Mouse (Mus musculus) cortical plate, adult 2 months (tissue): ENCODE data around the gene Olfr1124.

Experiments used
- CTCF ChIP-seq: fragments of 200-500 bp; IDR thresholded peaks from 2 replicates; pipeline ENCODE4 v1.5.1; 2011; ENCODE audit warnings: mild to moderate bottlenecking, control low read depth, low read length; ENCODE audit not compliant: insufficient read depth; ENCODE audit errors: extremely low read depth
- POLR2A ChIP-seq: fragments of 200-500 bp; IDR thresholded peaks from 2 replicates; pipeline ENCODE4 v1.6.1; 2011; ENCODE audit warnings: mild to moderate bottlenecking, low read length, control low read depth; ENCODE audit not compliant: insufficient read depth; ENCODE audit errors: extremely low read depth

- TF ChIP-seq POLR2A (no peak), CTCF (no peak)
Observed at GRCm38 (mm10) chr2:87385549-87385948, 44.5 kb upstream of the Olfr1124 start, which contains the start of gene Olfr1122.
